Mouse (Mus musculus) urinary bladder, postnatal 10 days (tissue): Measurements from ENCODE around the gene Plcg2.

Experiments used
- DNase-seq: peaks from one replicate; pipeline ENCODE4 v3.0.0; 2022; ENCODE audit warnings: low spot score

Plcg2 gene

GRCm38 (mm10) chr8:117485316-117485715, 12.8 kb upstream of the Plcg2 start:
- DNase-seq = no peak

GRCm38 (mm10) chr8:117488246-117489005, 9.7 kb upstream of the Plcg2 start:
- no peak for DNase-seq

GRCm38 (mm10) chr8:117493543-117493942, 4.5 kb upstream of the Plcg2 start:
- DNase-seq = no peak

- no peak for DNase-seq
These were observed 3.2 kb upstream of the Plcg2 start for GRCm38 (mm10) chr8:117494874-117495273.

- no peak for DNase-seq
These were observed 937 bp downstream of the Plcg2 start for GRCm38 (mm10) chr8:117498915-117499540.

GRCm38 (mm10) chr8:117500232-117500823, 2.2 kb downstream of the Plcg2 start:
- no peak for DNase-seq

- DNase-seq = no peak
These were observed 3.2 kb downstream of the Plcg2 start for GRCm38 (mm10) chr8:117501323-117501722.

GRCm38 (mm10) chr8:117503405-117504069, 5.4 kb downstream of the Plcg2 start:
- DNase-seq = no peak

GRCm38 (mm10) chr8:117507703-117508102, 9.6 kb downstream of the Plcg2 start:
- no peak for DNase-seq

- no peak for DNase-seq
These were observed 18.9 kb downstream of the Plcg2 start for GRCm38 (mm10) chr8:117516876-117517565.

GRCm38 (mm10) chr8:117517861-117518260, 19.8 kb downstream of the Plcg2 start:
- DNase-seq = no peak

- DNase-seq = no peak
These were observed 20.8 kb downstream of the Plcg2 start for GRCm38 (mm10) chr8:117518873-117519272.

GRCm38 (mm10) chr8:117526185-117526584, 28.1 kb downstream of the Plcg2 start:
- DNase-seq = no peak

GRCm38 (mm10) chr8:117527983-117528382, 29.9 kb downstream of the Plcg2 start:
- DNase-seq = no peak

- no peak for DNase-seq
These were observed 31.1 kb downstream of the Plcg2 start for GRCm38 (mm10) chr8:117529177-117529576.

- DNase-seq = no peak
These were observed 34.4 kb downstream of the Plcg2 start for GRCm38 (mm10) chr8:117532381-117532972.

GRCm38 (mm10) chr8:117536862-117537261, 38.8 kb downstream of the Plcg2 start:
- DNase-seq = no peak

GRCm38 (mm10) chr8:117537751-117538150, 39.7 kb downstream of the Plcg2 start:
- no peak for DNase-seq

GRCm38 (mm10) chr8:117542951-117543350, 44.9 kb downstream of the Plcg2 start:
- DNase-seq = no peak

GRCm38 (mm10) chr8:117543789-117544188, 45.7 kb downstream of the Plcg2 start:
- DNase-seq = no peak

GRCm38 (mm10) chr8:117545043-117545442, 47.0 kb downstream of the Plcg2 start:
- DNase-seq = no peak

GRCm38 (mm10) chr8:117546386-117546785, 48.3 kb downstream of the Plcg2 start:
- no peak for DNase-seq
